Mouse (Mus musculus): ENCODE measurements around the gene Gcnt2. TPM values are rescaled to one million over a fixed set of nuclear protein-coding genes. Genes with fewer than 3 reads are reported as not detected.

Gene Gcnt2
- total RNA-seq (2021), result 1 to 10 TPM; 6.7 to 9.1 TPM
- long read RNA-seq, experiment 1, full-length matches to known transcripts, result 4 of 5 reads
- long read RNA-seq, experiment 1, partial matches to known transcripts, result 0 of 5 reads
- long read RNA-seq, experiment 1, other reads (novel, unspliced or antisense), result 1 of 5 reads
- long read RNA-seq, experiment 2, full-length matches to known transcripts, result 1 of 2 reads
- long read RNA-seq, experiment 2, partial matches to known transcripts, result 0 of 2 reads
- long read RNA-seq, experiment 2, other reads (novel, unspliced or antisense), result 1 of 2 reads

DNA sequence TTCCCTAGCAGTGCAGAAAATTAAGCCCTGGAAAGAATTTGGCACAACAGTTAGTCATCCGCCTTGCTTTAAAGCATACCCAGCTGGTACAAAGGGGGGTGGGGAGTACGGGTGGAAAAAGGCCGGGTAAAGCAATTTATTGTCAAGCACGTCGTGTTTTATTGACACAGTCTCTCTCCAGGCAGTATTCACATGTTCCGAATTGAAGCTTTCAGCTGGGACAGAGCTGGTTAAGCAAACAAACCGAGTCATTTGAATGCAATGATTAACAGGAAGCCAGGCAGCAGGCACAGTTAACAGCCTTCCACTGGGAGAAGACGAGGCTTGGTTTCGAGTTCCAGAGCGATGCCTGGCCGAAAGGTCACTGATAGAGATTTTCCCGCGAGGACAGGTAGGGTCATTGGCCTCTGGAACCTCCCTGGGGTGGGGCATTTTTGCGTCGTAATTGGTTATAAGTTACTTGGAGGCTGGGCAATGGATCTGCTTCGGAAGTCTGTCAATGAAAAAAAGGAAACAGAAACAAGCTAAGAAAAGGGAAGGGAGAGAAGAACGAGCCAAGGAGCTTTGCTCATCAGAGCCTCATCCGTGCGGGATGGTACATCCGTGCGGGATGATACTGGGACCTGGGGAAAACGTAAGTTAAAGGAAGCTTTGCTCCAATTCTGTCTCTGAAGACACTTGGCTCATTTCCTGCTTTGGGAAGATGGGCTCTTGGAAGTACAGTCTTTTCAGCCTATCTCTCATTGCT is at the start of gene Gcnt2:
Gene Gcnt2 (plus strand): TSS at position 103 of the 748 bp plus-strand sequence.
- DNase-seq, result peak; percentile 25 to 51

DNA sequence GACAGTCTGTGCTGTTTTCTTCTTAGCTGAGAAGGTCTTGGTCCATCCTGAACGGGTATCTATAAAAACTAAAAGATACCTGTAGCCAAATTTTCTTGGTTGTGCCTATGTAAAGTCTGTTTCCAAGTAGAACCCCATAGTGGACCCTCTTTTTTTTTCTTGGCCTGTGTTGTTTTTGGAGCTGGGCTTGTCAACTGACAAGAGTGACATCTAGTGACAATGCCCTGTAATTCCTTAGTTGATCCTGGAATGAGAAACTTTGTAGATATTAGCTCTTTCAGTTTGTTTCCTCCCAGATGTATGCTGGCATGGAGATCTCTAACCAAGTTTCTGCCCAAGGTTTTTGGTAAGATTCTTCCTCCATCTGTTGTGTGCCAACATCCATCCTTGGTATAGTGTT is 38.9 kb upstream of the Gcnt2 start:
- DNase-seq, result no peak

DNA sequence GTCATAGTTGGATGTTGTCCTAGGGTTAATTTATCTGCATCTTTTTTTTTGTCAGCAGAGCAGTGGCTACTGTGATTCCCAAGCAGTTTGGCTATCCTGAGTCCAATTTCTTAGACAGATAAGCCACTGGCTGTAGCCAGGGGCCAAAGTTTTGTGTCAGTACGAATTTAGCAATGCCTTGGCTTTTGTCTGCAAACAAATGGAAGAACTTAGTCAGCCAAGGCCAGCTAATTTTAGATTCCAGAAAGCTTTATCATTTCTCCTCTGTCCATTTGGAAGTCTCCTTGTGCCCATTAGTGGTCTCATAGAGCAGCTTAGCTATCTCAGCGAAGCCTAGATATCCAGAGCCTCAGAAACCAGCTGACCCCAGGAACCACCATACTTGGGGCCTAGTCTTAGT is 37.6 kb upstream of the Gcnt2 start:
- peak in 1 of 2 experiments; percentile 24 for DNase-seq

DNA sequence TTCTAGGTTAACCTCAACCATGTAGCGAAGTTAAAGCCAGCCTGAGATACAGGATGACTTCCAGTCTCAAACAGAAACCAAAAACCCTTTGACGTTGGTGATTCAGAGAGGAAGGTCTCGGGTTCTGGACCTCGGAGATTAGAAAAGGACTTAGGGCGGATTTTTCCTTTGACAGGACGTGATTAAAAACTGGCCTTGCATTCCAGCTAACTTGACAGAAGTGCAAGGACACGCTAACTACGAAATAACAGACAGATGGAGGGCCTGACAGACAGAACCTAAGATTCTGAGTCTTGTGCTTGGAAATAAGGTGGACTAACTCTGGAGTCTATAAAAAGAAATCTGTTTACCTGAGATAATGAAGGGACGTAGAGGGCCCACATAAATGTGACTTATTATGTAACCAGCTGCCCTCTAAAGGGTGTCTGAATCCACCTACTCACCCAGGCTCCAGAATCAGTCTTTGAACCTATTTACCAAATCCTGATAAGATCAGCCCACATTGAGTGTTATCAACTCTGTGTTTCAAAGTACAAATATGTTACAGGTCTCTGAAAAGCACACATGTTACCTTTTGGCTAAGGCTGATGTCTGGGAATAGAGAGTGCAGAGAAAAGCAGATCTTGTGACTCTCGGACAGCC is 18.3 kb upstream of the Gcnt2 start:
- no peak for DNase-seq

DNA sequence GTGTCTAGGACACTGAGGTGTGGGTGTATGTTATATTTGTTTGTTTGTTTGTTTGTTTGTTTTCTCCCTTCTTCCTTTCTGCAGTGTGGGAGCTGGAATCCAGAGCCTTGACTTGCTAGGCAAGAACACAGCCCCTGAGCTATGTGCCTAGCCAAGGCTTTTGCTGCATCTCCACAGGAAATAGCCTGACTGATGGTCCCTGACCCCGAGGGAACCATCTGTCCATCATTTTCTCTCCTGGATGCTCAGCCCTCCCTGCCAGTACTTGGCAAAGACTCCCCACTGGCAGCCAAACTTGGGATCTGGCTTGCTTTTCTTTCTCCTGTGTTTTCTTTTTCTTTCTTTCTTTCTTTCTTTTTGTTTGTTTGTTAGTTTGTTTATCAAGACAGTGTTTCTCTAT is 17.4 kb upstream of the Gcnt2 start:
- DNase-seq, result no peak

DNA sequence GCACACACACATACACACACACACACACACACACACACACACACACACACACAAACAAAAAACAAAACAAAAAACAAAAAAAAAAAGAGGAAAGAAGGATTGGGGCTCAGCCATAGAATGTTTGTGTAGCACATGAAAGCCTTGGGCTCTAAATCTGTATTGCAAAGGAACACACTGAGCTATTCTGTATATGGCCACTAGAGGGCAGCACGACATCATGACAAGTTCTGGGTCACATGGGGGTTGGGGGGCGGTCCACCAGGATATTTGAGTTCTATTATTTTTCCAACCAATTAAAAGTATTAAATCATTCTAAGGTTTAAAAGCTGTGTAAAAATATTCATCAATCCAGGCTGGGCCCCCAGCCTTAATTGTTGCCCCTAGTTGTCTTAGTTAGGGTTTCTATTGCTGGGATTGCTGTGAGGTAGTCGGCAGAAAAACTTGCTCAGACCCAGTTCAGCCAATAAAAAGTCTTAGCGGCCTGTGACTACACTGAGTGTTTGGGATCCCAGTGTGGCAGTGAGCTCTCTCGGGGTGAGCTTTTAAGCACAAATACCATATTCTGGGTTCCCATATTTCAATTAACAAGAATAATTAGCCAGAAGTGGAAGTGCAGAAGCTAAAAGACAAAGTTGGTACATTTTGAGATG is 16.0 kb upstream of the Gcnt2 start:
- peak; percentile 68 to 83 for DNase-seq

DNA sequence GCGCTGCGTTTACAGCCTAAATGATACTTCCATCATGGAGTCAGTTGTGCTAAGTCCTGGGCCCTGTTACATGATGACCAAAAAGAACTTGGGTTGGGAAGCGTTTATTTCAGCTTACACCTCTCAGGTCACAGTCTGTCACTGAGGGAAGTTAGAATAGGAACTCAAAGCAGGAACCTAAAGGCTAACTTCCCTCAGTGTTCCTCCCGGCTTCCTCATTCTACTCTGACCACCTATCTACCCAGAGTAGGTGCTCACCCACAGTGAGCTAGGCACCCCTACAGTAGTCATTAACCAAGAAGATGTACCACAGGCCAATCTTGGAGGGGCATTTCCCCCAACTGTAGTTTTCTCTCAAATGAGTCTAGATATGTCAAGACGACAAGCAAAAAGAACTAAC is 15.4 kb upstream of the Gcnt2 start:
- no peak for DNase-seq

DNA sequence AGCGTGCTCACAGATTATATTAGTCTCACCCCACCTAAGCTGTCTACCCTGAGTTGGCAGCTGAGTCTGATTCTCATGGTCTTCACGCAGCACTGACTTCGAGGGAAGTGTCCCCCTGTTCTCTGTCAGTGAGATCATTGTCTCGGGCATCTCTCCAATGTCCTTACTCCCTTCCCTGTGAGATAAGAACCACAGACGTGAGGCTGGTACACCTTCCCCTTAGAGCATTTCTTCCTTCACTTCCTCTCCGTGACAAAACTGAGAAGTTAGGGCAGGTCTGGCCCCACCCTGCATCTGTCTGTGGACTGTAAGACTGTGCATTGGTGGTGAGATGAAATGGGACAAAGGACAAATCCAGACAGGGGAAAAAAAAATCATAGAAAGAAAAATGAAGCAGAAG is 13.6 kb upstream of the Gcnt2 start:
- DNase-seq, result no peak

DNA sequence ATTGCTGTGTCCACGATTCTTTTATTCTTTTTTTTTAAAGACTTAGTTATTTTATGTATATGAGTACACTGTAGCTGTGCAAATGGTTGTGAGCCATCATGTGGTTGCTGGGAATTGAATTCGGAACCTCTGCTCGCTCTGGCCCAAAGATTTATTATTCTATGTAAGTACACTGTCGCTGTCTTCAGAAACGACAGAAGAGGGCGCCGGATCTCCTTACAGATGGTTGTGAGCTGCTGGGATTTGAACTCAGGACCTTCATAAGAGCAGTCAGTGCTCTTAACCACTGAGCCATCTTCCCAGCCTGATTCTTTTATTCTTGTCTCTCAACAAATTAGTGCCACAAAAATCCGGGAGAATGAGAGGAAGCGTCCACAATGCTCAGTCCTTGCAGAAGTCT is 13.2 kb upstream of the Gcnt2 start:
- no peak for DNase-seq

DNA sequence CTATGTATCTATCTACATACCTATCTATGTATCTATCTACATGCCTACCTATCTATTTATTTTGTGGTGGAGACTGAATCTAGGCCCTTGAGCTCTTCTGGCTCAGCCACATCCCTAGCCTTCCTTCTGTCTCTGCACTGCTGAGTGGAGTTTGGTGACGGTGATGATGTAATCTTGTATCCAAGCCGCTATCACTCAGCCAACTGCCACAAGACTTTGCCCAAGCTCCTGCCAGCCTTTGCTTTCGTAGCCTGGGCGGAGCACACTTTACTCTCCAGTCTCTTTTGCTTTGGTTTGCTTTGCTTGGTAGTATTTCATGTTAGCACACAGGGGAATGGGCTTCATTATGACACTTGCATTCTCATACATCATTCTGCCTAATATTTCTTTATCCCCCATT is 11.7 kb upstream of the Gcnt2 start:
- DNase-seq, result no peak

DNA sequence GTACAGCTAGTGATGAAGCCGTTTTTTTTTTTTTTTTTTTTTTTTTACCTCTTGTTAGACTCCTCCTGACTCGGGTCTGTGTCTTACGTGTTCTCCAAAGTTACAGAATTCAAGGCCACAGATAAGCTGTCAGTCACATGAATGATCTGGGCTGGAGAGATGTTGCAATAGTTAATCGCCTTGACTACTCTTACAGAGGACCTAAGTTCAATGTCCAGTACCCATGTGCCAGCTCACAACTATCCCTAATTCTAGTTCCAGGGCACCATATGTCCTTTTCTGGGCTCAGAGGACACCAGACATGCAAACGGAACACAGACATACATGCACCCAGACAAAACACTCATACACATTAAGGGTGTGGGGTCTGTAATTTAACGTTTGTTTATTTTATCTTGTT is 8.9 kb upstream of the Gcnt2 start:
- DNase-seq, result no peak

DNA sequence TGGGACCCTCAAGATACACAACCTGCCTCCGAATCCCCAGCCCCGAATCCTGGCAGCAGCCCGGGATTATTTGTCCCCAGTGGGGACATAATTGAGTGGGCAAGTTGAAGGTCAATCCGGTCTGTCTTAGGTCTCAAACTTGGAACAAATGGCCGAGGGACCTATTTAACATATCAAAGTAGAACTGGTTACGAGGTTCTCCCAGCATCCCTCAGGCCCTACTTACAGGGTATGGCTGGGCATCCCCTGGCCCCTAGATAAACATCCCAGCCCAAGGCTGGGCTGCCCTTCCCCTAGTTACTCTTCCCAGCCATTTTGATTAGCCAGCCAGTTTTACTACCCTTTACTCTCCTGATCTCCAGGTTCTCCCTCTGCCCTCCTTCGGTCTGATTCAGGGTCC is 8.3 kb upstream of the Gcnt2 start:
- DNase-seq, result no peak

DNA sequence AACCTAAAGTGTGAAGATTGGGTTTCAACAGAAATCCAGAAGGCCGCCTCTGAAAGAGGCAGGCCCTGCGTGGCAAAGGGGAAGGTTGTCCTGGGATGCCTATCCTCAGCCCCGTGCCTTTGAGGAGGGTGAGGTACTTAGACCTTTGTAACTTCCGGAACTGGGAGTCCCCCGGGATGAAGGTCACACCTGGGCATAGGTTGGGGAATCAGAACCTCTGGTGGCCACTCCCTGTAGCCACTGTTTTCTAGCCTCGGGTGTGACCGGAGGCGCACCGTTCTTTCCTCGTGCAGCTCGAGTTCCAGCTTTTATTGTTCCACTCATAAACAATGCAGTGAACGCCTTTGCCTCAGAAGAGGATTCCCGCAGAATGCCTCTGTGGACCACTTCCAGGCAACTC is 7.6 kb upstream of the Gcnt2 start:
- DNase-seq, result no peak

DNA sequence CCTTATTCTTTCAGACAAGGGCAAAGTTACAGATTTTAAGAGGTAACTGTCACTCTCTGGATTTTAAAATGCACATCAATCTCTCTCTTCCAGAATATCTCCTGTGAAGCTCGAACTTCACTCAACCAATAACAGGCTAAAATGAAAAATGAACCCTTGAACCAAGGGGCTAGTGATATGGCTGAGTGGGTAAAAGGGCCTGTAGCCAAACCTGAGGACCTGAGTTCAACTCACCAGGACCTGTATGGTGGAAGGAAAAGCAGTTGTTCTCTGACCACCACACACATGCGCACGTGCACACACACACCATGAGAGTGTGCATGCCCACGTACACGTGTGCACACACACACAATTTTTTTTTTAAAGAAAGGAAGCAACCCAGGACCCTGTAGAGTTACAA is 6.8 kb upstream of the Gcnt2 start:
- no peak for DNase-seq

DNA sequence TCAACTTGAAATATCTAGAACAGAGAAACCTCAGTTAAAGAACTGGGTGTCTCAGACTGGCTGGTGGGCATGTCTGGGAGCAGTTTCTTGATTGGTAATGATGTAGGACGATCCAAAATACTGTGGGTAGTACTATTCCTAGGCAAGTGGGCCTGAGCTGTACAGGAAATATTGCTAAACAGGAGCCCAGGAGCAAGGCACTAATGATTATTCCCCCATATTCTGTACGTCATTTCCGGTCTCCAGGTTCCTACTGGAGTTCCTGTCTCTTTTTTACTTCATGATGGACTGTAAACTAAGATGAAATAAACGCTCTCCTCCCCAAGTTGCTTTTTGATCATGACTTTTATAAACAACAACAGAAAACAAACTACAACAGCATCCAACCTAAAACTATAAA is 5.7 kb upstream of the Gcnt2 start:
- DNase-seq, result no peak

DNA sequence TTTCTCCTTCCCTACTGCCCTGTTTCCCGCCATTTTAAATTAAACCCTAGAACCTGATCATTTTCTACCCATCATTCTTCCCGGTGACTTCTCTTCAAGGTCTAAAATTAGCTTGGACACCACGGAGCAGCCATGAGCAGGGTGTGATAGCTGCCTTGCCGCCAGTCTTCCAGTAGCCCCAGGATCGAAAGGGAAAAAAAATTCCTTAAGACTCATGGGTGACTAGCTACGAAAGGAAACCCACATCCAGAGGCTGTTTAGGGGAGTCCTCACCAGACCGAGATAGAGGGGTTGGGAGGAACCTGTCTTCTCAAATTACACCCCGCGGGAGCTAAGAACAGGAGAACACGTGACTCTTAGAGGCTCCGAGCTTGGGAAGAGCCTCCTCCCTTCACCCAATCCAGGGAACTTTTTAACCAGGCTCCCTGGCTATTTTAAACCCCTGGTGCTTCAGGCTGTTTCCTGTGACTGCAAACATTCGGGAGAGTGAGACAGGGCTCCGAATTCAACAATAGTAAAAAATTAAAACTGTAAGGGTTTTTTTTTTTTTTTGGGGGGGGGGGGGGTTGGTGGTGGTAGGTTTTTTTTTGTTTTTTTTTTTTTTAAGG is 5.0 kb upstream of the Gcnt2 start:
- DNase-seq, result peak; percentile 75 to 85

DNA sequence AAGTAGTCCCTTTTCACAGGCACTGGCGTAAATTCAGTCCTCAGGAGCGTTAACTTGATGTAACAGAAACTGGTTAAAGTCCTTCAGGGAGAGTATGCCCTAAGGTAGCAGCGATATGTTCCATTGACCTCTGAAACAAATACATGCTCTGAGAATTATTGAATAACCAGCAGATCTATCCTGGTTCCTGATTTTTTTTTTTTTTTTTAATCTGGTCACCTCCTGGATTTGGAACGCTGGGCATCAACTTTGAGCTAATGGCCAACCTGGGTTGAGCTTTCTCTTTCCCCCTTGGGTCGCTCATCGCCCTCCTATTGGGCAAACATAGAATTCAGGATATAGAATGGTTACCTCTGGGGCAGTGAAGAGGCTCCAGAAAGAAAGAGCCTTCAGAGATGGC is 4.3 kb upstream of the Gcnt2 start:
- no peak for DNase-seq

DNA sequence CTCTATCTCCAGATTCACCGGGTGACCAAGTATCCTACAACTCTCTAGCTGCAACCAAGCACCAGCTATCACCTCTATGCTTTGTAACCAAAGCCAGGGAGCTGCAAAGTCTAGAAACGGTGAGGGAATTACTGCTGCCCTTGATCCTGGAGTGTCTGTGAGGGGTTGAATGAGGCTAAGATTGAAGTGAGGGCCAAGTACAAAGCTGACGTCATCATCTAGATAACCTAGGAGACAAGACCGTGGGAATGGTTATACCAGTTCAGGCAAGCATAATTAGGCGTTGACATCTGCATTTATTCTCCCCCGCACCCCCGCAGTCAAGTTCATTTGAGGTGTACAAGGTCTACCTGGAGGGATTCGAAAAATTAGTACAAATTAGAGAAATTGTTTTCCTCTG is 2.8 kb upstream of the Gcnt2 start:
- no peak for DNase-seq

DNA sequence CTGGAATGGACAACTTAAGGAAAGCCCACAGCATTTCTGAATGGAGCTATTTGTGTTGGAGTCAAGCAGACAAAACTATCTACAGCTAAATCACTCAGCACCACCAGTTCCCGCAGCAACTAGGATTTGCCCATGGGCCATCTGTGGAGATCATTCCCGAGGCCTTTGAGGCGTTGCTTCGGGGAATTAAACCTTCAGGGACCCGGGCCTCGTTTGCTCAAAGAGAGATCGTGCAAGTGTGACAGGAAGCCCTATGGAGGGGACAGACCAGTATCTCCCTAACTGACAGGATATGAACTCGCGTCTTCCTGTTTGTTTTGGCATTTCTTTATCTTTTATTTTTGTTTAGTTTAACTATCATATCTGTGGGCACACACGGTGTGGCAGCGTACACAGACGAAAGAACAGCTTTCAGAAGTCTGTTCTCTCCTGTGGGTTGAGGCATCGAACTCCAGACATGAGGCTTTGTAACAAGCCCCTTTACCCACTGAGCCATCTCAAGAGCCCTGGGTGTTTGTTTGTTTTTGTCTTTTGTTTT is 2.2 kb upstream of the Gcnt2 start:
- peak in 1 of 2 experiments; percentile 14 for DNase-seq

DNA sequence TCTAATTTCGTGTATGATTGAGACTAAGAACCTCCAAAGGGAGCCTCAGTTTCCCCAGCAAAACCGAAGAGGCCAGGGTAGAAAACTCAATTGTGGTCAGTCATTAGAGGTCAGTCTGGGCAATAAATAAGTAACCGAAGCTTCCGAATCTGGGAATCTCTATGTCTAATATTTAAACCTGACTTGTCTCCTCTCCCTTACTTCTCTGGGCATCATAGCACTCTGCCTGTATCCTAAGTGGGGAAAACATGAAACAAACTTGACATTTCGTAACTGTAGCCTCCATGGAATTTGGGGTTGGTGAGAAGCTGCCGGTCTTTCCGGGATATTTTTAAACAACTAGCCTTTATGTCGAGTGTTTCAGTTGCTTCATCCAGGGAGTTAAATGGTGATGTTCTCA is 329 bp upstream of the Gcnt2 start:
- no peak for DNase-seq

DNA sequence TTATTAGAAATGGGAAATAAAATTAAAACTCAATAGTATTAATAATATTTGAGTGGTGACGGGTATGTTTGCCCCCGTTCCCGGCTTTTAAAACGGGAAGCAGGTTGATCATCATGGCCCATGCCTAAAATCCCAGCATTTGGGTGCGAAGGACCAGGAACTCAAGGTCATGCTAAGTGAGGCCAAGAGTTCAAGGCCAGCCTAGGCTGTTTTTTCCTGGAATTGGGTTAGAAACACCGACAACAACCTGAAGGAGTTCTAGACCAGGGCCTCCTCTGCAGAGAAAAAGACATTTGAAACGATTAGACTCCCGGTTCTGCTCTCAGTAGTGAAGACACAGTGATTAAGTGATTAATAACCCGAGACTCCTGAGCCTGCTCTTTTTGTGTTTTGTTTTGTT is 3.5 kb downstream of the Gcnt2 start:
- DNase-seq, result no peak

DNA sequence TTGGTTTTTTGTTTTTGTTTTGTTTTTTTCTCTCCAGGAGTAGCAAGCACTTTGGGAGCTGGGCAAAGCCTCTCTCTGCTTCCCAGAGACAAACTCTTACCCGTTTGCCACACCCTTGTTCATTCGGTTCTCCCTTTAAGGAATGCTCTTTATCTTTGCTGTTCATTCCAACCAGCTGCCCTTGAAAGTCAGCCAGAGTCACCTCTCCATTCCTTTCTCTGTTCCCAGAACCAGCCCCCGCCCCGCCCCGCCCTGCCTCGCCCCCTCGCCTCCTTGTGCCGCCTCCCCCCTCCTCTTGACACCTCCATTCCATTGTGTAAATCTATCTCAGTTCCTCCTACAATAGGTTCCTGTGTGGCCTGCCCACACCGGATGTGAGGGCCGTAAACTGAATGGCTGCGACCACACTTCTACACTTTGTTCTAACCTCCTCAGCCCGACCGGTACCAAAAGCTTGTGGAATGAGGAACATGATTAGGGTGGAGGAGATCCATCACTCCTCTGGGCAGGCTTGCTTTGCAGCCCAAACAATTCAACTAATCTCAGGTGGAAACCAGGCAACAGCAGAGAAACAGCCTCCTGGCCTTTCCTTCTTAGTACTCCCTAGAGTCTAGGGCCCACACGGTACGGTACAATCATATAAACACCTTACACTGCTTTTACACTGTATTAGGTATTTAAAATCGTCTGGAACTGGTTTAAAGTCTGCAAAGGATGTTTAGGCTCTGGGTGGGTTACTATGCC is 9.5 kb downstream of the Gcnt2 start:
- DNase-seq, result peak; percentile 36 to 47
